ENCODE assay signal across 12 mouse cellular contexts in genomic region chr5:30577654-30578310, GRCm38 (mm10). TPM values are rescaled to one million over a fixed set of nuclear protein-coding genes. Genes with fewer than 3 reads are reported as not detected.
DNase-seq lines count a peak whose midpoint lies in the region; ATAC-seq and TF ChIP-seq lines count a peak whose summit lies in the region.
"Had no signal": no experiment of that assay in that cellular context is flagged by ENCODE, and none has a peak within 500 bp of the region (broad histone marks: within the 10 kb centered on the region; RNA-seq: fewer than 3 reads in every experiment).

No protein-coding gene starts in this region.

- peak; percentile 23; the same call in 1 of the 2 replicates for ATAC-seq in forebrain, embryonic 14.5 days
- peak; percentile 31; the same call in 1 of the 2 replicates for ATAC-seq in heart, embryonic 14.5 days (ENCODE audit: insufficient number of reproducible peaks, insufficient read depth, low FRiP score, low read depth)
- ATAC-seq in stomach, postnatal 0 days (ENCODE audit: low FRiP score, low TSS enrichment), result no peak
- ATAC-seq in monocyte, adult 5-6 weeks (replicated peaks; ENCODE audit: insufficient number of reproducible peaks, low FRiP score, low TSS enrichment, poor library complexity, severe bottlenecking), result no peak

- no peaks in the 10 kb centered on the region for H3K4me1 ChIP-seq in forebrain, embryonic 14.5 days (ENCODE audit: control insufficient read depth, insufficient read depth, low read length)
- H3K4me1 ChIP-seq in forebrain, embryonic 10.5 days, result no peaks in the 10 kb centered on the region
- H3K4me1 ChIP-seq in heart, embryonic 14.5 days (ENCODE audit: control insufficient read depth in 2 of 2, insufficient read depth in 2 of 2, low read length in 2 of 2), result peaks cover 46 to 56% of the 10 kb centered on the region in 2 experiments
- no peaks in the 10 kb centered on the region for H3K4me1 ChIP-seq in stomach, postnatal 0 days (replicated peaks; ENCODE audit: control insufficient read depth, insufficient read depth)
- H3K4me1 ChIP-seq: embryonic facial prominence, embryonic 13.5 days; limb, embryonic 13.5 days had no signal

- no peaks in the 10 kb centered on the region for H3K9me3 ChIP-seq in forebrain, embryonic 14.5 days (replicated peaks; ENCODE audit: control insufficient read depth, low read length)
- no peaks in the 10 kb centered on the region for H3K9me3 ChIP-seq in forebrain, embryonic 10.5 days
- H3K9me3 ChIP-seq in heart, embryonic 14.5 days (ENCODE audit: control insufficient read depth, low read length), result peaks cover 4% of the 10 kb centered on the region; the same call in 1 of the 2 replicates
- no peaks in the 10 kb centered on the region for H3K9me3 ChIP-seq in stomach, postnatal 0 days (ENCODE audit: control insufficient read depth, low read length)
- H3K9me3 ChIP-seq: embryonic facial prominence, embryonic 13.5 days; limb, embryonic 13.5 days had no signal

- no peaks in the 10 kb centered on the region for H3K36me3 ChIP-seq in forebrain, embryonic 14.5 days (ENCODE audit: control insufficient read depth, insufficient read depth, low read length)
- H3K36me3 ChIP-seq in forebrain, embryonic 10.5 days (replicated peaks), result no peaks in the 10 kb centered on the region
- no peaks in the 10 kb centered on the region for H3K36me3 ChIP-seq in heart, embryonic 14.5 days (ENCODE audit: control insufficient read depth, insufficient read depth, low read length)
- no peaks in the 10 kb centered on the region for H3K36me3 ChIP-seq in stomach, postnatal 0 days (ENCODE audit: control insufficient read depth, insufficient read depth, low read length)
- H3K36me3 ChIP-seq: embryonic facial prominence, embryonic 13.5 days; limb, embryonic 13.5 days had no signal

- TF ChIP-seq CTCF in stomach, postnatal 0 days (IDR thresholded peaks at IDR 0.05; ENCODE audit: low read depth), result no peak

- WGBS in forebrain, embryonic 14.5 days, result 80% methylated on average over 12 of the region's 12 CpGs
- WGBS in forebrain, embryonic 10.5 days, result 85% methylated on average over 12 of the region's 12 CpGs
- WGBS in heart, embryonic 14.5 days, result 57% methylated on average over 12 of the region's 12 CpGs
- 63% methylated on average over 12 of the region's 12 CpGs for WGBS in stomach, postnatal 0 days

- peak; percentile 37 for DNase-seq in forebrain, embryonic 14.5 days (ENCODE audit: low spot score)
- DNase-seq in forebrain, embryonic 10.5 days (ENCODE audit: extremely low spot score, low spot score), result no peak
- DNase-seq in right cerebral cortex, adult 18-20 months, result peak; percentile 54
- DNase-seq in right cerebral cortex, postnatal 14 days, result no peak
- DNase-seq in stomach, postnatal 0 days (ENCODE audit: low spot score), result no peak
- DNase-seq in adipocyte (ENCODE audit: low spot score), result no peak

- no peak overlapping the region for H3K4me3 ChIP-seq in forebrain, embryonic 14.5 days (ENCODE audit: low read depth, low read length)
- no peak overlapping the region for H3K4me3 ChIP-seq in forebrain, embryonic 10.5 days
- H3K4me3 ChIP-seq in heart, embryonic 14.5 days (ENCODE audit: control insufficient read depth in 1 of 2, insufficient read depth in 1 of 2, low read depth in 1 of 2, low read length in 2 of 2), result no peak overlapping the region
- H3K4me3 ChIP-seq in stomach, postnatal 0 days (ENCODE audit: low read depth, low read length), result no peak overlapping the region
- H3K4me3 ChIP-seq: embryonic facial prominence, embryonic 13.5 days; limb, embryonic 13.5 days had no signal

- no peak overlapping the region for H3K9ac ChIP-seq in forebrain, embryonic 14.5 days (ENCODE audit: low read length)
- peak overlapping the region; percentile 23; the same call in 1 of the 2 replicates for H3K9ac ChIP-seq in heart, embryonic 14.5 days (ENCODE audit: low read length)
- H3K9ac ChIP-seq in stomach, postnatal 0 days (ENCODE audit: low read length), result no peak overlapping the region
- H3K9ac ChIP-seq: embryonic facial prominence, embryonic 13.5 days; limb, embryonic 13.5 days had no signal

- no peak overlapping the region for H3K4me2 ChIP-seq in forebrain, embryonic 14.5 days (ENCODE audit: low read length)
- H3K4me2 ChIP-seq in heart, embryonic 14.5 days (ENCODE audit: low read length), result no peak overlapping the region
- H3K4me2 ChIP-seq in stomach, postnatal 0 days (replicated peaks; ENCODE audit: low read depth), result no peak overlapping the region
- H3K4me2 ChIP-seq: embryonic facial prominence, embryonic 13.5 days; limb, embryonic 13.5 days had no signal

- TF ChIP-seq EP300 in stomach, postnatal 0 days (optimal IDR thresholded peaks at IDR 0.05), result no peak

- peak overlapping the region; percentile 9; the same call in 1 of the 2 replicates for H3K27ac ChIP-seq in forebrain, embryonic 14.5 days (ENCODE audit: low read depth, low read length)
- no peak overlapping the region for H3K27ac ChIP-seq in forebrain, embryonic 10.5 days
- H3K27ac ChIP-seq in heart, embryonic 14.5 days (replicated peaks in 1 of 2; ENCODE audit: control insufficient read depth in 1 of 2, insufficient read depth in 1 of 2, low read depth in 2 of 2, low read length in 2 of 2), result peak overlapping the region; percentile 78 to 82
- H3K27ac ChIP-seq in stomach, postnatal 0 days (replicated peaks), result 0 out of 2 replicates have a peak overlapping the region, but pooled peaks have one; percentile 4
- H3K27ac ChIP-seq: embryonic facial prominence, embryonic 13.5 days; limb, embryonic 13.5 days had no signal

- no peaks in the 10 kb centered on the region for H3K27me3 ChIP-seq in forebrain, embryonic 14.5 days (replicated peaks; ENCODE audit: control insufficient read depth, insufficient read depth, low read length)
- no peaks in the 10 kb centered on the region for H3K27me3 ChIP-seq in forebrain, embryonic 10.5 days (ENCODE audit: poor library complexity, severe bottlenecking)
- no peaks in the 10 kb centered on the region for H3K27me3 ChIP-seq in heart, embryonic 14.5 days (ENCODE audit: control insufficient read depth, insufficient read depth, low read length)
- H3K27me3 ChIP-seq in stomach, postnatal 0 days (ENCODE audit: control insufficient read depth, insufficient read depth, low read length), result no peaks in the 10 kb centered on the region
- H3K27me3 ChIP-seq: embryonic facial prominence, embryonic 13.5 days; limb, embryonic 13.5 days had no signal

RNA-seq across cellular contexts. Expression of gene Kcnk3, which starts 10.2 kb away (rescaled TPM):
- polyA plus RNA-seq in forebrain, embryonic 14.5 days (2014; fragmentation: Nextera tagmentation; extraction: Ambion mirVana), result 2.1 and 2.5 TPM in 2 replicates
- polyA plus RNA-seq in forebrain, embryonic 10.5 days (2016; fragmentation: Nextera tagmentation; extraction: Ambion mirVana), result 0.05 and 0.14 TPM in 2 replicates
- polyA plus RNA-seq in heart, embryonic 14.5 days (2014; fragmentation: Nextera tagmentation; extraction: Ambion mirVana), result 30.2 and 40.3 TPM in 2 replicates
- polyA plus RNA-seq in stomach, postnatal 0 days (2015; fragmentation: Nextera tagmentation; extraction: Ambion mirVana), result 11.1 and 13.8 TPM in 2 replicates
- 0.10 TPM in 1 of 3 replicates, not detected in the others for total RNA-seq in monocyte, adult 5-6 weeks (2017)
- total RNA-seq: megakaryocyte-erythroid progenitor cell, adult 5-6 weeks had no signal
- polyA plus RNA-seq: C2C12 had no signal

RNA-seq across cellular contexts. Expression of gene Cib4, which starts 32.1 kb away (rescaled TPM):
- not detected in 2 replicates for polyA plus RNA-seq in forebrain, embryonic 14.5 days (2014; fragmentation: Nextera tagmentation; extraction: Ambion mirVana)
- polyA plus RNA-seq in forebrain, embryonic 10.5 days (2016; fragmentation: Nextera tagmentation; extraction: Ambion mirVana), result not detected in 2 replicates
- not detected in 2 replicates for polyA plus RNA-seq in heart, embryonic 14.5 days (2014; fragmentation: Nextera tagmentation; extraction: Ambion mirVana)
- polyA plus RNA-seq in stomach, postnatal 0 days (2015; fragmentation: Nextera tagmentation; extraction: Ambion mirVana), result 0.17 and 0.30 TPM in 2 replicates
- total RNA-seq in monocyte, adult 5-6 weeks (2017), result 1.4 TPM in 1 of 3 replicates, not detected in the others
- total RNA-seq: megakaryocyte-erythroid progenitor cell, adult 5-6 weeks had no signal
- polyA plus RNA-seq: C2C12; embryonic facial prominence, embryonic 13.5 days had no signal

Comparison
In these comparisons a context has a peak if more than half of its experiments do, and no peak if none do; other contexts are left out.
1. DNase-seq: peak in forebrain, embryonic 14.5 days (single experiment) and right cerebral cortex, adult 18-20 months (single experiment); none in forebrain, embryonic 10.5 days (single experiment), right cerebral cortex, postnatal 14 days (single experiment), stomach, postnatal 0 days (single experiment) and adipocyte (single experiment).
2. ATAC-seq: peak in forebrain, embryonic 14.5 days (single experiment) and heart, embryonic 14.5 days (single experiment); none in stomach, postnatal 0 days (single experiment) and monocyte, adult 5-6 weeks (single experiment).